Mouse (Mus musculus): ENCODE results near the gene Vps54.

GRCm38 (mm10) chr11:21343490-21343889 lies 104.4 kb downstream of the Vps54 start:
- TF ChIP-seq GATA1 (IDR thresholded peaks at IDR 0.05; ENCODE audit: low read length) (no peak), TAL1 (IDR thresholded peaks at IDR 0.05; ENCODE audit: low read length) (no peak)

Data from erythroblast, embryonic 14.5 days (primary cell).